Mouse (Mus musculus) forebrain, embryonic 12.5 days (tissue): ENCODE data around the gene Gm20388. TPM values are rescaled to one million over a fixed set of nuclear protein-coding genes. Genes with fewer than 3 reads are reported as not detected.

Experiments used
- ATAC-seq: fragments of 200-750 bp; cut with Nextera tagmentation; 2 replicates; pipeline ENCODE4 v1.8.0; 2017; ENCODE audit warnings: moderate TSS enrichment; ENCODE audit not compliant: low FRiP score
- H3K27ac ChIP-seq: fragments of 300-500 bp; sonication (generic); 2 replicates; pipeline ENCODE4 v1.5.1; 2016; ENCODE audit warnings: mild to moderate bottlenecking
- H3K27me3 ChIP-seq: fragments of 300-500 bp; sonication (generic); 2 replicates; pipeline ENCODE4 v1.6.1; 2016; ENCODE audit warnings: mild to moderate bottlenecking
- H3K36me3 ChIP-seq: fragments of 300-500 bp; sonication (generic); replicated peaks from 2 replicates; pipeline ENCODE4 v1.6.1; 2016; ENCODE audit warnings: mild to moderate bottlenecking
- H3K4me1 ChIP-seq: fragments of 300-500 bp; sonication (generic); 2 replicates; pipeline ENCODE4 v1.6.1; 2016
- H3K4me2 ChIP-seq: fragments of 300-500 bp; sonication (generic); 2 replicates; pipeline ENCODE4 v1.6.1; 2016; ENCODE audit warnings: mild to moderate bottlenecking, moderate library complexity
- H3K4me3 ChIP-seq: fragments of 300-500 bp; sonication (generic); replicated peaks from 2 replicates; pipeline ENCODE4 v1.5.1; 2016; ENCODE audit warnings: mild to moderate bottlenecking
- H3K9ac ChIP-seq: fragments of 300-500 bp; sonication (generic); 2 replicates; pipeline ENCODE4 v1.6.1; 2016; ENCODE audit warnings: mild to moderate bottlenecking
- H3K9me3 ChIP-seq: fragments of 300-500 bp; sonication (generic); 2 replicates; pipeline ENCODE4 v1.6.1; 2016
- WGBS: fragments of 180-500 bp; shearing (Covaris S2); methylation state at CpG from one replicate; pipeline ENCODE4 v1.1.7; 2016; 5-methylcytosine and 5-hydroxymethylcytosine counted together
- polyA plus RNA-seq: library from polyadenylated mRNA; unstranded; fragments of >200 nt; fragmentation: Nextera tagmentation; extraction: Ambion mirVana; gene quantifications from 2 replicates; pipeline ENCODE4 v1.2.1, GENCODE M21; 2016

The Gm20388 gene
- polyA plus RNA-seq, 1 experiment from 2014 or later: not detected

GRCm38 (mm10) chr8:120039313-120039919 lies 128.8 kb downstream of the Gm20388 start:
- Histone ChIP-seq H3K9me3 (no peaks in the 10 kb centered on the region), H3K9ac (no peak overlapping the region), H3K27me3 (no peaks in the 10 kb centered on the region), H3K36me3 (no peaks in the 10 kb centered on the region), H3K27ac (no peak overlapping the region), H3K4me1 (peaks cover 7% of the 10 kb centered on the region), H3K4me2 (no peak overlapping the region), H3K4me3 (no peak overlapping the region)
- no peak for ATAC-seq
- WGBS: 89% methylated on average over 11 of the region's 11 CpGs

DNA sequence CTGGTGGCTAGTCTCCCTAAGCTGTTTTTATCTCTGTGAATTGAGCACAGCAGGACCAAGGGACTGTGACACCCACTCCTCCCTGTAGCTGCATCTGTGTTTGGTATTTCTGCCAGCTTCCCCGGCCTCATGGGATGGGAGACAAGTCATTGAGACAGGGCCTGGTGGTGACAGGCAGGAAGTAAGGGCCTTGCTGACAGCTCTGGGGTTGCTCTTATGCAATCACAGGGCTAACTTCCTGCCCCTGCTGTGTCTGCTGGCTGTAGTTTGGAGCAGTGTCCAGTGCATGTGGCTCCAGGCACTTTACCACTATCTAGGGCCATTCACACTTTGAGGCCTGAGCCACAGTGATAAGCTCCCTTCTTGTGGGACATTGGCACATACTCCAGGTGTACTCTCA lies 130.2 kb downstream of the Gm20388 start:
- H3K36me3 ChIP-seq: no peaks in the 10 kb centered on the region
- H3K27me3 ChIP-seq: no peaks in the 10 kb centered on the region
- H3K9ac ChIP-seq: no peak overlapping the region
- no peaks in the 10 kb centered on the region for H3K9me3 ChIP-seq
- no peak overlapping the region for H3K4me2 ChIP-seq
- WGBS: 65% methylated on average over 1 of the region's 1 CpGs
- H3K4me1 ChIP-seq: peaks cover 4% of the 10 kb centered on the region; the same call in 1 of the 2 replicates
- H3K4me3 ChIP-seq: no peak overlapping the region
- ATAC-seq: no peak
- H3K27ac ChIP-seq: no peak overlapping the region

DNA sequence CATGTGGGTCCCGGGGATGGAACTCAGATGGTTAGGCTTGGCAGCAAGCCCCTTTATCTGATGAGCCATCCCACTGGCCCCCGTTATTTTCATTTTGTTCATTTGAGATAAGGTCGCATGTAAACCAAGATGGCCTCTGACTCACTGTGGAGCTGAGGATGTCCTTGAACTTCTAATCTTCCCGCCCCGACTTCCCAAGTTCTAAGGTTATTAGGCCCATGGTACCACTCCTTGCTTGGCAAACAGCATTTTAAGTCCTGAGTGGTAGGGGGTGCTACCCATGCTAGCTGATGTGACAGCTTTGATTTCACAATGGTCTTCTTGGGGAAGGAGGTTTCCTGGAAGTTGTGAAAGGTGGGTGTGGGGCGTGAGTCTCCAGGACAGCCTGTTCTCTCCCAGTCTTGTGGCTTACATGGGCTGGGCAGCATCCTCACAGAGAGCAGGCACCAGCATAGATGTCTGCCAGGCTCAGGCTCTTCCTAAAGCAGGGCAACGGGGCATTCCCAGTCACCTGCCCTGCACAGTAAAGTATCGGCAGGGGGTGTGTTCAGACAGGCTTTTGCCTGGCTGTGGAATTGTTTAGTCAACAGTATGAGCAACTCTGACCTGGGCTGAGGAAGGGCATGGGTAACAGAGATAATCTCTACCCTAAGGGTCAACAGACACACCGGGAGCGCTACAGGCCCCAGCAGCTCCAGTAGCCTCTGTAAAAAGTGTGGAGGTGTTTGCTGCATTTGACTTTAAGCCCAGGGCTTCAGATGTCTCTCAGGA lies 132.1 kb downstream of the Gm20388 start:
- Histone ChIP-seq H3K4me2 (no peak overlapping the region), H3K4me1 (peaks cover 4% of the 10 kb centered on the region), H3K9me3 (no peaks in the 10 kb centered on the region), H3K4me3 (no peak overlapping the region), H3K27ac (no peak overlapping the region), H3K27me3 (no peaks in the 10 kb centered on the region), H3K9ac (no peak overlapping the region), H3K36me3 (no peaks in the 10 kb centered on the region)
- 79% methylated on average over 10 of the region's 10 CpGs for WGBS
- no peak for ATAC-seq

GRCm38 (mm10) chr8:120044907-120045306 lies 134.3 kb downstream of the Gm20388 start:
- Histone ChIP-seq H3K4me1 (peaks cover 4% of the 10 kb centered on the region), H3K27ac (no peak overlapping the region), H3K27me3 (no peaks in the 10 kb centered on the region), H3K4me2 (no peak overlapping the region), H3K4me3 (no peak overlapping the region), H3K9ac (no peak overlapping the region), H3K36me3 (no peaks in the 10 kb centered on the region), H3K9me3 (no peaks in the 10 kb centered on the region)
- ATAC-seq: no peak
- WGBS: 83% methylated on average over 8 of the region's 8 CpGs

DNA sequence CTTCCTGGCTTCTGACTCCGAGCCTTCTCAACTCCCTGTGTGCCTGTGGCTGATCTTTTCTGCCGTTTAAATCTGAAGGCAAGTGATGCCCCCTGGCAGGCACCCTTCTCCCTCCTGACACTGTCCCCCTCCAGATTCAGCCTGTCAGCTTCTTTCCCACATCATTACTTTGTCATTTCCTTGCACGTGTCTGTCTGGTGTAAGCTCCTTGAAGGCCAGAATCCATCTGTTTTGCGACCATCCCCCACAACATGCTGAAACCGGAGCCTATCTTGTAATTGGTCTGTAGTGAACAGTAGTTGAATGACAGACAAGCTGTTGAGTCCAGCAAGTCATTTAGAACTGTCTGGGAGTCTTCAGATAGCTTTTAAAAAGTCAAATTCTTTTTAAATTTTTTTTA lies 134.8 kb downstream of the Gm20388 start:
- H3K27ac ChIP-seq: no peak overlapping the region
- no peak overlapping the region for H3K9ac ChIP-seq
- WGBS: 72% methylated on average over 5 of the region's 5 CpGs
- ATAC-seq: no peak
- no peaks in the 10 kb centered on the region for H3K9me3 ChIP-seq
- no peaks in the 10 kb centered on the region for H3K36me3 ChIP-seq
- H3K27me3 ChIP-seq: no peaks in the 10 kb centered on the region
- H3K4me1 ChIP-seq: peaks cover 4% of the 10 kb centered on the region
- H3K4me2 ChIP-seq: no peak overlapping the region
- no peak overlapping the region for H3K4me3 ChIP-seq

GRCm38 (mm10) chr8:120046258-120047020 lies 135.8 kb downstream of the Gm20388 start:
- no peaks in the 10 kb centered on the region for H3K36me3 ChIP-seq
- no peaks in the 10 kb centered on the region for H3K27me3 ChIP-seq
- H3K4me3 ChIP-seq: no peak overlapping the region
- H3K9ac ChIP-seq: no peak overlapping the region
- ATAC-seq: no peak
- H3K9me3 ChIP-seq: no peaks in the 10 kb centered on the region
- peaks cover 4% of the 10 kb centered on the region for H3K4me1 ChIP-seq
- H3K4me2 ChIP-seq: no peak overlapping the region
- H3K27ac ChIP-seq: no peak overlapping the region
- 79% methylated on average over 14 of the region's 14 CpGs for WGBS

- Histone ChIP-seq H3K4me1 (peaks cover 4% of the 10 kb centered on the region), H3K36me3 (no peaks in the 10 kb centered on the region), H3K4me2 (no peak overlapping the region), H3K9me3 (no peaks in the 10 kb centered on the region), H3K4me3 (no peak overlapping the region), H3K27ac (no peak overlapping the region), H3K27me3 (no peaks in the 10 kb centered on the region), H3K9ac (no peak overlapping the region)
- no peak for ATAC-seq
- 87% methylated on average over 13 of the region's 13 CpGs for WGBS
These were observed 139.3 kb downstream of the Gm20388 start for GRCm38 (mm10) chr8:120049949-120050348.

DNA sequence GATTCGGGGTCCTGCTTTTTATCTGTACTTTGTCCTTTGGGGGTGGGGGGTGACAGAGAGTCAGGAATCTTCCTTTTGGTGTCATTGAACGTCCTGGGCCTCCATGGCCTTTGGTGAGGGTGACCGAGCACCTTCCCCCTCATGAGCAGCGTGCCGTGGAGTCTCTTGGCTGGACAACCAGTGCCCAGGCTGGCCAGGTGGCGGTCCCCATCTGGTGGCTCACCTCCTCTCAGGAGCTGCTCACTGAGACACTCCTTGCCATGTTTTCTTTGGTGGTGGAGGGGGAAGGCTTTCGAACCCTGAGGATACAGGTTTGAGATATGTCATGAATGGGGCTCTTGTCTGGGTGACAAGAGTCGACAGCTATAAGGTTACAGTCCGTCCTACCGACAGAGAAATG lies 139.7 kb downstream of the Gm20388 start:
- Histone ChIP-seq H3K9me3 (no peaks in the 10 kb centered on the region), H3K4me2 (no peak overlapping the region), H3K9ac (no peak overlapping the region), H3K4me1 (peaks cover 4% of the 10 kb centered on the region), H3K36me3 (no peaks in the 10 kb centered on the region), H3K4me3 (no peak overlapping the region), H3K27ac (no peak overlapping the region), H3K27me3 (no peaks in the 10 kb centered on the region)
- ATAC-seq: no peak
- WGBS: 84% methylated on average over 10 of the region's 10 CpGs

- H3K4me2 ChIP-seq: no peak overlapping the region
- H3K9ac ChIP-seq: no peak overlapping the region
- H3K36me3 ChIP-seq: no peaks in the 10 kb centered on the region
- no peaks in the 10 kb centered on the region for H3K9me3 ChIP-seq
- ATAC-seq: no peak
- H3K27ac ChIP-seq: no peak overlapping the region
- H3K27me3 ChIP-seq: no peaks in the 10 kb centered on the region
- H3K4me3 ChIP-seq: no peak overlapping the region
- 91% methylated on average over 4 of the region's 4 CpGs for WGBS
- H3K4me1 ChIP-seq: peaks cover 4% of the 10 kb centered on the region
These were observed 140.4 kb downstream of the Gm20388 start for GRCm38 (mm10) chr8:120051006-120051405.

DNA sequence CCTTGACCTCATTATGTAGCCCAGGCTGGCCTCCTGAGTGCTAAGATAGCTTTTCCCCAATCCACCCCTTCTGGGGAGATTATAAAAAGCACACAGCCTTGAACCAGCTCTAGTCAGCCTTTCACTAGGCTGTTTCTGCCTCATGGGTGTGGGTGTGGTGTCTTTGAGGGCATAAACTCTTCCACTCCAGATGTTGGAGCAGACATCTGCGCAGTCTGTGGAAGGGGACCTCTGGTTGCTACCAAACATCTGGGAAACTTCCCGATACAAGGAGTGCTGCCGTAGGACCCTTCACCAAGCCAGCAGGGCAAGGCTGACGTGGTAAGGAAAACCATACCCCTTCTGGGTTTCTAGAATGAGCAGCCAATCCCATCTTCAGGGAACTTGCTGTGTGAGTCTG lies 141.3 kb downstream of the Gm20388 start:
- H3K4me3 ChIP-seq: no peak overlapping the region
- ATAC-seq: no peak
- no peak overlapping the region for H3K27ac ChIP-seq
- H3K9ac ChIP-seq: no peak overlapping the region
- H3K36me3 ChIP-seq: no peaks in the 10 kb centered on the region
- no peak overlapping the region for H3K4me2 ChIP-seq
- no peaks in the 10 kb centered on the region for H3K4me1 ChIP-seq
- 91% methylated on average over 4 of the region's 4 CpGs for WGBS
- H3K27me3 ChIP-seq: no peaks in the 10 kb centered on the region
- no peaks in the 10 kb centered on the region for H3K9me3 ChIP-seq

GRCm38 (mm10) chr8:120052318-120052717 lies 141.7 kb downstream of the Gm20388 start:
- no peak for ATAC-seq
- 86% methylated on average over 8 of the region's 8 CpGs for WGBS
- Histone ChIP-seq H3K4me1 (no peaks in the 10 kb centered on the region), H3K27me3 (no peaks in the 10 kb centered on the region), H3K36me3 (no peaks in the 10 kb centered on the region), H3K9me3 (no peaks in the 10 kb centered on the region), H3K27ac (no peak overlapping the region), H3K9ac (no peak overlapping the region), H3K4me3 (no peak overlapping the region), H3K4me2 (no peak overlapping the region)

DNA sequence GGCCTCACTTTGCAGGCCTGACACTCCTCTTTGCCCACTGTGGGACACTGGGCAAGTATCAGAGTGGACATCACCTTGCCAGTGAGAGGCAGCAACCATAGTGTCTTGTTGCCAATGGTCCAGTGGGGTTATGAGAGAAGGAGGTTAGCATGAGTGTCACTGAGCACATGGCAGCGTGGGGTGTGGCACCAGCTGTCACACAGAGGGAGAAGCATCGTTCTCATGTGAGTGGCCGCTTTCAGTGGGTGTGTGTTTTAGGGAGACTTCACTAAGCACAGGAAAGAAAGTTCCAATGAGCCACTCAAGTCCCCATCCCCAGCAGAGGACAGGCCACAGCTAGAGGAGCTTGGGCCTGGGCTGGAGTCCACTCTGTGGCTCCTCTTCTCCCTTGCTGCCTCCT lies 144.2 kb downstream of the Gm20388 start:
- Histone ChIP-seq H3K4me1 (no peaks in the 10 kb centered on the region), H3K36me3 (no peaks in the 10 kb centered on the region), H3K4me3 (no peak overlapping the region), H3K4me2 (no peak overlapping the region), H3K27ac (no peak overlapping the region), H3K27me3 (no peaks in the 10 kb centered on the region), H3K9ac (no peak overlapping the region), H3K9me3 (no peaks in the 10 kb centered on the region)
- WGBS: 83% methylated on average over 3 of the region's 3 CpGs
- ATAC-seq: no peak
